In the genomic region with DNA sequence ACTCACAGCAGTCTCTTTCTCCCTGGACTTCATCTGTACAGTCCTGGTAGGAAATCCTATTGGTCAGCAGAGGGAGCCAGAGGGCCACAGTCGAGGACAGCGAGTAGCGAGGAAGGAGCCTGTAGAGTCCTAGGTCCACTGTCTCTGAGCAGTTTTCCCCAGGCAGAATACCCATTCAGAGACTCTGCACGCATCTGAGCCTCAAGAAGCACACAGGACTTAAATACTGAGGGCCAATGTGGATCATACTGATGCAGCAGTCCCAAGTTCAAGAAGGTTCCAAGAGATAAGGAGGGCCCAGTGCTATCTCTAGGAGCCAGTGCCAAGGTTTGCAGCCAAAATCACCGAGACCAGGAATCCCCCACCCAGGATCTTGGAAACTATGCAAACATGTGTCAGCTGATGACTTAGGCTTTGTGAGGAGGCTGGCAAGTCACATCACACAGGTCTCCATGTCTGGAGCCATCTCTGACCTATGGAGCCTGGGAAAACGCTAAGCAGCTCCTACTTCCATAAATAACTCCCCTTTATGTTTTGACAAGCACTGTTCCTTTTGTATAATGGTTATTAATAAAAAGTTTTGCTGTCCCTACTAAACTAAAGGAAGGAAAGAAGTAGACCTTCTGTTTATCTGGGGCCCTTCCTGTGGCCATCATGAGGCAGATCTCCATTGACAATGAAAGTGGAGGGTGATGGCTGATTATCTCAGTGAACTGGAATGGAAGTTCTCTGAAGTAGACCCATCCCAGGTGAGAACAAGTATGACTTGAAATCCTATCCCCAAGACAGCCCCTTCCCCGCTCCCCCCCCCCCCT, we compare ENCODE assay signal across 8 mouse cellular contexts. TPM values are rescaled to one million over a fixed set of nuclear protein-coding genes. Genes with fewer than 3 reads are reported as not detected.
A peak's percentile ranks its signal among the peaks of the same experiment; 100 is the strongest.
DNase-seq lines count a peak whose midpoint lies in the region; ATAC-seq and TF ChIP-seq lines count a peak whose summit lies in the region.

No protein-coding gene starts in this region.

- peak; percentile 97 for TF ChIP-seq CTCF in liver, adult 2 months (IDR thresholded peaks at IDR 0.05; ENCODE audit: low read depth, low read length)

- peaks cover 62% of the 10 kb centered on the region for H3K4me1 ChIP-seq in heart, embryonic 12.5 days (replicated peaks)
- peaks cover 24% of the 10 kb centered on the region for H3K4me1 ChIP-seq in kidney, embryonic 16.5 days (ENCODE audit: insufficient read depth, low read length)
- H3K4me1 ChIP-seq in liver, adult 2 months (ENCODE audit: control insufficient read depth, insufficient read depth, low read length): no peaks in the 10 kb centered on the region

- TF ChIP-seq POLR2A in liver, adult 2 months (IDR thresholded peaks at IDR 0.05; ENCODE audit: extremely low read depth, insufficient read depth, low read length): no peak

- peak overlapping the region; percentile 44; the same call in 1 of the 2 replicates for H3K9ac ChIP-seq in heart, embryonic 12.5 days
- no peak overlapping the region for H3K9ac ChIP-seq in kidney, embryonic 16.5 days (replicated peaks; ENCODE audit: low read length)
- no peak overlapping the region for H3K9ac ChIP-seq in liver, adult 2 months (ENCODE audit: low read depth, low read length)

- H3K36me3 ChIP-seq in heart, embryonic 12.5 days: peaks cover 7% of the 10 kb centered on the region
- no peaks in the 10 kb centered on the region for H3K36me3 ChIP-seq in kidney, embryonic 16.5 days (ENCODE audit: insufficient read depth, low read length)
- no peaks in the 10 kb centered on the region for H3K36me3 ChIP-seq in liver, adult 2 months (ENCODE audit: control insufficient read depth, insufficient read depth, low read length)

- H3K27me3 ChIP-seq in heart, embryonic 12.5 days (replicated peaks): no peaks in the 10 kb centered on the region
- H3K27me3 ChIP-seq in kidney, embryonic 16.5 days (ENCODE audit: insufficient read depth, low read length): no peaks in the 10 kb centered on the region
- no peaks in the 10 kb centered on the region for H3K27me3 ChIP-seq in liver, adult 2 months (ENCODE audit: control insufficient read depth, insufficient read depth, low read length)

- 22% methylated on average over 7 of the region's 7 CpGs for WGBS in heart, embryonic 12.5 days
- 28% methylated on average over 7 of the region's 7 CpGs for WGBS in kidney, embryonic 16.5 days
- WGBS in liver, adult 2 months: 27% methylated on average over 7 of the region's 7 CpGs

- no peaks in the 10 kb centered on the region for H3K79me2 ChIP-seq in liver, adult 2 months (ENCODE audit: control insufficient read depth, insufficient read depth, low read length)

- no peak overlapping the region; the same call in 1 of the 2 replicates for H3K4me2 ChIP-seq in heart, embryonic 12.5 days
- no peak overlapping the region for H3K4me2 ChIP-seq in kidney, embryonic 16.5 days (replicated peaks; ENCODE audit: low read depth, low read length)

- peak overlapping the region; percentile 32 for H3K4me3 ChIP-seq in heart, embryonic 12.5 days
- H3K4me3 ChIP-seq in kidney, embryonic 16.5 days (ENCODE audit: low read length): no peak overlapping the region
- H3K4me3 ChIP-seq in liver, adult 2 months (ENCODE audit: insufficient read depth, low read depth, low read length): no peak overlapping the region

- peak; percentile 54 for DNase-seq in CD4-positive helper T cell, adult 2 months (ENCODE audit: low read depth, low spot score)
- DNase-seq in brain, adult 2 months (ENCODE audit: low read depth, low spot score): peak; percentile 95
- DNase-seq in liver, adult 2 months (ENCODE audit: extremely low read depth, low read depth, low spot score): peak; percentile 61
- DNase-seq in spleen, postnatal 36 days (ENCODE audit: low spot score in 2 of 2): peak; percentile 79 to 86

- H3K9me3 ChIP-seq in heart, embryonic 12.5 days (replicated peaks): no peaks in the 10 kb centered on the region
- H3K9me3 ChIP-seq in kidney, embryonic 16.5 days (ENCODE audit: low read length): no peaks in the 10 kb centered on the region

- peak overlapping the region; percentile 67 for H3K27ac ChIP-seq in heart, embryonic 12.5 days (ENCODE audit: poor library complexity, severe bottlenecking)
- H3K27ac ChIP-seq in kidney, embryonic 16.5 days (ENCODE audit: low read length): no peak overlapping the region
- peak overlapping the region; percentile 51 for H3K27ac ChIP-seq in liver, adult 2 months (replicated peaks; ENCODE audit: insufficient read depth, low read depth, low read length)

- ATAC-seq in erythroblast, adult 5-6 weeks (replicated peaks; ENCODE audit: low FRiP score, poor library complexity, severe bottlenecking): peak; percentile 64
- ATAC-seq in heart, embryonic 12.5 days (ENCODE audit: insufficient number of reproducible peaks, low FRiP score): peak; percentile 89
- peak; percentile 85 for ATAC-seq in kidney, embryonic 16.5 days (ENCODE audit: low FRiP score, low TSS enrichment)
- peak; percentile 71 for ATAC-seq in monocyte, adult 5-6 weeks (replicated peaks; ENCODE audit: insufficient number of reproducible peaks, low FRiP score, low TSS enrichment, poor library complexity, severe bottlenecking)

RNA-seq across cellular contexts. Expression of a gene that starts 23.2 kb away (rescaled TPM):
- total RNA-seq in erythroblast, adult 5-6 weeks (2015; ENCODE audit: low replicate concordance): 2,859 and 3,164 TPM in 2 replicates
- total RNA-seq in erythroblast, adult 5-6 weeks (2017; ENCODE audit: low replicate concordance): 5,593 and 6,096 TPM in 2 replicates
- polyA plus RNA-seq in heart, embryonic 12.5 days (2016; fragmentation: Nextera tagmentation; extraction: Ambion mirVana): 51.1 and 52.9 TPM in 2 replicates
- 8.3 and 8.6 TPM in 2 replicates for polyA plus RNA-seq in kidney, embryonic 16.5 days (2015; fragmentation: Nextera tagmentation; extraction: Ambion mirVana)
- total RNA-seq in liver, adult 2 months (2014; rRNA removed): 1.6 and 1.9 TPM in 2 replicates
- 2.2 and 2.5 TPM in 2 replicates for polyA plus RNA-seq in liver, adult 2 months (2012; rRNA removed)
- total RNA-seq in monocyte, adult 5-6 weeks (2017): 3.8 to 9.4 TPM (median 6.3 TPM) in 3 replicates

RNA-seq across cellular contexts. Expression of a gene that starts 49.5 kb away (rescaled TPM):
- 36.8 and 37.3 TPM in 2 replicates for total RNA-seq in erythroblast, adult 5-6 weeks (2015; ENCODE audit: low replicate concordance)
- 46.4 and 59.1 TPM in 2 replicates for total RNA-seq in erythroblast, adult 5-6 weeks (2017; ENCODE audit: low replicate concordance)
- polyA plus RNA-seq in heart, embryonic 12.5 days (2016; fragmentation: Nextera tagmentation; extraction: Ambion mirVana): 13.6 and 14.2 TPM in 2 replicates
- polyA plus RNA-seq in kidney, embryonic 16.5 days (2015; fragmentation: Nextera tagmentation; extraction: Ambion mirVana): 16.9 and 18.6 TPM in 2 replicates
- 8.9 and 10.1 TPM in 2 replicates for total RNA-seq in liver, adult 2 months (2014; rRNA removed)
- 3.6 and 4.1 TPM in 2 replicates for polyA plus RNA-seq in liver, adult 2 months (2012; rRNA removed)
- 40.6 to 56.0 TPM (median 54.3 TPM) in 3 replicates for total RNA-seq in monocyte, adult 5-6 weeks (2017)

RNA-seq across cellular contexts. Expression of a gene that starts 52.0 kb away (rescaled TPM):
- 4.4 and 7.7 TPM in 2 replicates for total RNA-seq in erythroblast, adult 5-6 weeks (2015; ENCODE audit: low replicate concordance)
- 1.8 and 3.7 TPM in 2 replicates for total RNA-seq in erythroblast, adult 5-6 weeks (2017; ENCODE audit: low replicate concordance)
- 2.6 and 3.1 TPM in 2 replicates for polyA plus RNA-seq in heart, embryonic 12.5 days (2016; fragmentation: Nextera tagmentation; extraction: Ambion mirVana)
- polyA plus RNA-seq in kidney, embryonic 16.5 days (2015; fragmentation: Nextera tagmentation; extraction: Ambion mirVana): 4.3 and 5.5 TPM in 2 replicates
- 3.8 and 4.8 TPM in 2 replicates for total RNA-seq in liver, adult 2 months (2014; rRNA removed)
- polyA plus RNA-seq in liver, adult 2 months (2012; rRNA removed): 6.4 and 8.0 TPM in 2 replicates
- 59.8 to 114 TPM (median 79.4 TPM) in 3 replicates for total RNA-seq in monocyte, adult 5-6 weeks (2017)

Comparison
In these comparisons a context has a peak if more than half of its experiments do, and no peak if none do; other contexts are left out.
1. RNA of a gene that starts 23.2 kb away (total RNA-seq): 2,859 to 6,096 TPM in erythroblast, adult 5-6 weeks; 3.8 to 9.4 TPM in monocyte, adult 5-6 weeks and 1.6 to 1.9 TPM in liver, adult 2 months; every median in the first group is over 100 times any median in the second.
2. Peak in every context shown above with its lines, with median percentiles within 50 percentile points of each other: DNase-seq and ATAC-seq.